Mouse (Mus musculus): ENCODE measurements around the gene Ncor2. TPM values are rescaled to one million over a fixed set of nuclear protein-coding genes. Genes with fewer than 3 reads are reported as not detected.

The Ncor2 gene
- total RNA-seq, 1 experiment = 19.9 TPM

DNA sequence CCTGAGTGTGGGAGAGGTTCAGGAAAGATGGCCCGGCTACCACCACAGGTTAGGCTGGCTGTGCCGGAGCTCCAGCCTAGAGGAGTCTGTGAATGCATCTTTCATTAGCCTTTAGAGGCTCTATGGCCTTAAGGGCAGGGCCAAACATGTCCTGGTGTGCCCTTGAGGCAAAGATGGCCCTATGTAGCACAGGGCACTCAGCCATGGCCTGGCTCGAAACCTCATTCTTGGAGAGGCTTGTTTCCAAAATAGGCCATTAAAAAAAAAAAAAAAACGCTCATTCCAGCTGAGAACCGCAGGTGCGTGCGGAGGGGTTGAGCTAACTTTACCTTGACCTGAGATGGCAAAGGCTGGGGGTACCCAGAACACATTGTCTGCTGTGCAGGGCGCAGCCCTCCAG, 167.4 kb downstream of the Ncor2 start:
- in situ Hi-C loops (cut with MboI; ENCODE audit: low sequenced_read_pairs in 2 of 2, unreplicated experiment in 2 of 2) = loop anchor here in 1 of 2 experiments (5.0 kb wide), 1 partner anchor 99 kb away; no protein-coding TSS in a partner anchor
- TF ChIP-seq CHD2 (IDR thresholded peaks at IDR 0.05; ENCODE audit: low read depth, low read length) = no peak
- TF ChIP-seq HCFC1 (IDR thresholded peaks at IDR 0.05; ENCODE audit: borderline replicate concordance, insufficient read depth, low read length) = no peak
- TF ChIP-seq ZNF384 (IDR thresholded peaks at IDR 0.05; ENCODE audit: low read depth, low read length) = no peak
- TF ChIP-seq ZC3H11A (IDR thresholded peaks at IDR 0.05; ENCODE audit: borderline replicate concordance, low read depth, low read length) = no peak
- no peak for TF ChIP-seq MAFK (IDR thresholded peaks at IDR 0.05; ENCODE audit: insufficient read depth, low read depth, low read length)
- Histone ChIP-seq H3K27ac (ENCODE audit: insufficient read depth, low read depth, low read length, poor library complexity, severe bottlenecking) (no peak overlapping the region), H3K9me3 (ENCODE audit: control insufficient read depth, insufficient read depth, low read depth, low read length) (no peaks in the 10 kb centered on the region), H3K4me3 (ENCODE audit: insufficient read depth in 1 of 2, low read depth in 1 of 2, low read length in 2 of 2, poor library complexity in 1 of 2, severe bottlenecking in 1 of 2) (peak overlapping the region; percentile 46 to 65; a peak in 3 of 4 replicates), H3K4me1 (ENCODE audit: control insufficient read depth in 2 of 2, insufficient read depth in 2 of 2, low read length in 2 of 2, poor library complexity in 1 of 2) (peaks cover 0 to 5% of the 10 kb centered on the region in 2 experiments; a peak in 1 of 4 replicates), H3K9ac (ENCODE audit: insufficient read depth, low read depth, low read length, poor library complexity, severe bottlenecking) (peak overlapping the region; percentile 30; the same call in 1 of the 2 replicates), H3K36me3 (ENCODE audit: control insufficient read depth, insufficient read depth, low read length, poor library complexity, severe bottlenecking) (peaks cover 6% of the 10 kb centered on the region; the same call in 1 of the 2 replicates)
- no peak for DNase-seq (ENCODE audit: low read depth, low spot score)

DNA sequence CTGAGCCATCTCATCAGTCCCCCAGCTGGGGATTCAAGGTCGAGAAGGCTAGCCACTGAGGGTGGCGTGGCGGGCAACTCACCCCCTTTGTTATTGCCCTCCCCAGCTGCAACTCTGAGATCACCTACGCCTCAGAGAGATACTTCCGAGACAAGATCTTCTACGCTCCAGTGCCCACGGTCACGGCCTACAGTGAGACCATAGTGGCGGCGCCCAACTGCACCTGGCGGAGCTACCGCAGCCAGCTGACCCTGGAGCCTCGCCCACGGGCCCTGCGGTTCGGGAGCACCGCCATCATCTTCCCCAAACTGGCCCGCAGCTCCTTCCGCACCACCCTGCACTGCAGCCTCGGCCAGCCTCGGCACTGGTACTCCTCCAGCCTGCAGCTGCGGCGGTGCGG, 167.9 kb downstream of the Ncor2 start:
- Histone ChIP-seq H3K4me1 (ENCODE audit: control insufficient read depth in 2 of 2, insufficient read depth in 2 of 2, low read length in 2 of 2, poor library complexity in 1 of 2) (peaks cover 0 to 5% of the 10 kb centered on the region in 2 experiments; a peak in 1 of 4 replicates), H3K4me3 (ENCODE audit: insufficient read depth in 1 of 2, low read depth in 1 of 2, low read length in 2 of 2, poor library complexity in 1 of 2, severe bottlenecking in 1 of 2) (peak overlapping the region; percentile 46 to 65; a peak in 3 of 4 replicates), H3K9me3 (ENCODE audit: control insufficient read depth, insufficient read depth, low read depth, low read length) (no peaks in the 10 kb centered on the region), H3K27ac (ENCODE audit: insufficient read depth, low read depth, low read length, poor library complexity, severe bottlenecking) (no peak overlapping the region), H3K9ac (ENCODE audit: insufficient read depth, low read depth, low read length, poor library complexity, severe bottlenecking) (peak overlapping the region; percentile 30), H3K36me3 (ENCODE audit: control insufficient read depth, insufficient read depth, low read length, poor library complexity, severe bottlenecking) (peaks cover 2% of the 10 kb centered on the region; the same call in 1 of the 2 replicates)
- in situ Hi-C loops (cut with MboI; ENCODE audit: low sequenced_read_pairs in 2 of 2, unreplicated experiment in 2 of 2) = loop anchor here in 1 of 2 experiments (5.0 kb wide), 1 partner anchor 99 kb away; no protein-coding TSS in a partner anchor
- TF ChIP-seq HCFC1 (IDR thresholded peaks at IDR 0.05; ENCODE audit: borderline replicate concordance, insufficient read depth, low read length) (no peak), ZNF384 (IDR thresholded peaks at IDR 0.05; ENCODE audit: low read depth, low read length) (no peak), ZC3H11A (IDR thresholded peaks at IDR 0.05; ENCODE audit: borderline replicate concordance, low read depth, low read length) (no peak), CHD2 (IDR thresholded peaks at IDR 0.05; ENCODE audit: low read depth, low read length) (no peak), MAFK (IDR thresholded peaks at IDR 0.05; ENCODE audit: insufficient read depth, low read depth, low read length) (no peak)
- DNase-seq (ENCODE audit: low read depth, low spot score) = no peak

DNA sequence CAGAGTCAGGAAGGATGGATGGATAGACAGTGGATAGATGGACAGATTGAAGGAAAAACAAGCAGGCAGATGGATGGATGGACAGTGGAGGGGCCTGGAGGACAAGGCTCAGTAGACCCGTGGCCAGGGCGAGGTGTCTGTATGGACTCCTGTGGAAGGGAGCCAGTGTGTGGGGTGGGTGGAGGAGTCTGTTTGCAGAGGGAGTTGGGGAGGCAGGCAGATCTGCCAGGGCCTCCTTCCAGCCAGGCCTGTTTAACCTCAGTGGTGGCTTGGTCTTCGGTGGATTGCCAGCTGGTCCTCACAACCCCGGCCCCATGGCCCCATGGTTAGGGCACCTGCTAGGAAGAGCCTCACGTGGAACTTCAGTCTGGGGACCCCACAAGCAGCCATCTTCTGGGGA, 172.1 kb downstream of the Ncor2 start:
- no peak overlapping the region for H3K27ac ChIP-seq (ENCODE audit: insufficient read depth, low read depth, low read length, poor library complexity, severe bottlenecking)
- in situ Hi-C loops (cut with MboI; ENCODE audit: low sequenced_read_pairs in 2 of 2, unreplicated experiment in 2 of 2) = no loop called here

DNA sequence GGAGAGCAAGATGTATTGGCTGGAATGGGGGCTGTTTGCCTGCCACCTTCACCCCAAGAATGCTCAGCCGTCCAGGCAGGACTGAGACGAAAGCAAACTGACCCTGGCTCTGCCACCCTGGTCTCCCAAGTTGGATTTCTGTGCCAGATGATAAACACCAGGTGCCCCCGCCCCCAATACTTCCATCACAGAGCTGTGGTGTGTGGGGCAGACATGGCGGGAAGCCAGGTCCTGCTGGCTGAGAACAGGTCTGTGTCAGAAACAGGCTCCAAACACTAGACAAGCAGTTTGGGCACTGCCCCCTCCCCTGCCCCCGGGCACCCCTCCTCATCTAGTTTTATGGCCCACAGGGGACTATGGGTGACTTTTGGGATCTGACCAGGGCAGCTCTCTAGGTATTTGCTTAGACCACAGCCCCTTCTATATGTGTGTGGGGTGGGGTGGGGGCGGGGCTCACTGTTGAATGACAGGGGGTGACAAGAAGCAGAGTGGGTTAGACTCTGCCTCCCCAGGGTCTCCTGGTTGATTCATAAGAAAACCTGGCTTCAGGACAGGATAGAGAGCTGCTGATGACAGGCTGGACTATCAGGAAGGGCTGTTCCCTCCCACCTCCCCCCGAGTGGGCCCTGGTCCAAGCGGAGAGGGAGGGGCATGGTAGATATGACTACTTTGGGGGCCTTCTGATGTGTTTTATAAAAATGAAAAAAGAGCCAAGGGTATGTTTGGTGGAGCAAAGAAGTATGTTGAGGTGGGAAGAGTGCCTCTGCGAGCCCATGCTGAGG, 173.0 kb downstream of the Ncor2 start:
- Histone ChIP-seq H3K9ac (ENCODE audit: insufficient read depth, low read depth, low read length, poor library complexity, severe bottlenecking) (no peak overlapping the region), H3K36me3 (ENCODE audit: control insufficient read depth, insufficient read depth, low read length, poor library complexity, severe bottlenecking) (no peaks in the 10 kb centered on the region), H3K4me3 (ENCODE audit: insufficient read depth in 1 of 2, low read depth in 1 of 2, low read length in 2 of 2, poor library complexity in 1 of 2, severe bottlenecking in 1 of 2) (no peak overlapping the region), H3K9me3 (ENCODE audit: control insufficient read depth, insufficient read depth, low read depth, low read length) (no peaks in the 10 kb centered on the region), H3K4me1 (ENCODE audit: control insufficient read depth in 2 of 2, insufficient read depth in 2 of 2, low read length in 2 of 2, poor library complexity in 1 of 2) (peaks cover 0 to 6% of the 10 kb centered on the region in 2 experiments; a peak in 2 of 4 replicates), H3K27ac (ENCODE audit: insufficient read depth, low read depth, low read length, poor library complexity, severe bottlenecking) (no peak overlapping the region)
- in situ Hi-C loops (cut with MboI; ENCODE audit: low sequenced_read_pairs in 2 of 2, unreplicated experiment in 2 of 2) = no loop called here
- DNase-seq (ENCODE audit: low read depth, low spot score) = no peak
- TF ChIP-seq HCFC1 (IDR thresholded peaks at IDR 0.05; ENCODE audit: borderline replicate concordance, insufficient read depth, low read length) (no peak), ZNF384 (IDR thresholded peaks at IDR 0.05; ENCODE audit: low read depth, low read length) (no peak), MAFK (IDR thresholded peaks at IDR 0.05; ENCODE audit: insufficient read depth, low read depth, low read length) (no peak), CHD2 (IDR thresholded peaks at IDR 0.05; ENCODE audit: low read depth, low read length) (no peak)

More for the DNA sequence above, 172.1 kb downstream of the Ncor2 start:
- Histone ChIP-seq H3K9ac (ENCODE audit: insufficient read depth, low read depth, low read length, poor library complexity, severe bottlenecking) (no peak overlapping the region), H3K36me3 (ENCODE audit: control insufficient read depth, insufficient read depth, low read length, poor library complexity, severe bottlenecking) (no peaks in the 10 kb centered on the region), H3K9me3 (ENCODE audit: control insufficient read depth, insufficient read depth, low read depth, low read length) (no peaks in the 10 kb centered on the region), H3K4me1 (ENCODE audit: control insufficient read depth in 2 of 2, insufficient read depth in 2 of 2, low read length in 2 of 2, poor library complexity in 1 of 2) (peaks cover 0 to 7% of the 10 kb centered on the region in 2 experiments; a peak in 2 of 4 replicates), H3K4me3 (ENCODE audit: insufficient read depth in 1 of 2, low read depth in 1 of 2, low read length in 2 of 2, poor library complexity in 1 of 2, severe bottlenecking in 1 of 2) (no peak overlapping the region)
- no peak for DNase-seq (ENCODE audit: low read depth, low spot score)
- TF ChIP-seq MAFK (IDR thresholded peaks at IDR 0.05; ENCODE audit: insufficient read depth, low read depth, low read length) (no peak), ZNF384 (IDR thresholded peaks at IDR 0.05; ENCODE audit: low read depth, low read length) (no peak), ZC3H11A (IDR thresholded peaks at IDR 0.05; ENCODE audit: borderline replicate concordance, low read depth, low read length) (no peak), CHD2 (IDR thresholded peaks at IDR 0.05; ENCODE audit: low read depth, low read length) (no peak), HCFC1 (IDR thresholded peaks at IDR 0.05; ENCODE audit: borderline replicate concordance, insufficient read depth, low read length) (no peak)
